Mouse (Mus musculus): ENCODE data around the gene Gm37240. TPM values are rescaled to one million over a fixed set of nuclear protein-coding genes. Genes with fewer than 3 reads are reported as not detected.
A peak's percentile ranks its signal among the peaks of the same experiment; 100 is the strongest.
"Not testable (repeated sequence)": the region's sequence is repeated elsewhere in the genome, so short reads cannot be mapped to it uniquely, and the experiment has no call there.

The Gm37240 gene
- total RNA-seq (2021), result 10 to 100 TPM; 38.8 to 39.2 TPM

DNA sequence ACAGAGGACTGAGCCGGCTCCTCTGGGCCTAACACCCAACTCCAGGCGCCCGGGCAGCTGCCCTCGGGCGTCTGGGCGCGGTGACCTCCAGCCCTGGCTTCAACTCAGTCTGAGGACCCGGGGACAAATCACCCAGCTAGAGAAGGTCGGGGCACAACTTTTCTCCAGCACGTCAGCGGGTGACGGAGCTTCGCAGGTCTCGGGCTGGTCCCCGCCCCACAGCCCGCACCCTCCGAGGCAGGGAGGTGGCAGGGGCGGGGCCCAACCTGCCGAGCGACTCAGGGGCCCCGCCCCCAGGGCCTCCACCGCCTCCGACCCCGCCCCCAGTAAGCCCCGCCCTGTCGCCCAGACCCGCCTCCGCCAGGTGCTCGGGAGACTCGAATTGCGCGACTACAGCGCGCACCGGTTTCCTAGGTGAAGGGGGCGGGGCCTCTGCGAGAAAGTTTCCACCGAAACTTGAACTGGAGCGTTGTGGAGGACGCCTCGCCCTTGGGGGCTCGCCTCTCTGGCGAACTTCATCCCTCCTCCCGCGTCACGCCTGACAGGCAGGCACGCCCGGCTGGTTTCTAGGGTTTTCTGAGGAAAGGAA is at the start of gene Gm37240, which contains the start of gene Glt28d2:
Gene Gm37240, minus strand, starts transcription at position 280 of the 589 bp plus-strand sequence.
Gene Glt28d2, minus strand, starts transcription at position 278 of the 589 bp plus-strand sequence.
- DNase-seq (ENCODE audit: low spot score), result peak; percentile 69
- intact Hi-C loops (cut with DNase I), result no loop called here

DNA sequence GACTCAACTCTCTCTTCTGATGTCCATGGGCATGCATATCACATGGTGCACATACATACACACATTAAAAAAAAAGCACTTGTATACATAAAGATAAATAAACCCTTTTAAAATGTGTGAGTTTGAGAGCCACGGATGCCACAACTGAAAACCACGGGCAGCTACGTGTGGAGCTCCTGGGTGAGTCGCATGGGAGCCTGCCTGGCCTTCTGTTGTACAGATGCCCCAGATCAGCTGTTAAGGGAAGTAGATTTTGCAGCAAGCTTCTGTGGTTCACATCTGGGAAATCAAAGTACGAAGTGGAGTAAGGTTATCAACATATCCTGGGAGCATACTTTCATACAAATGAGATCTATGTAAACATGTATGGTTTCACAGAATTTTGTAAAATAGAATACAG is 46.3 kb upstream of the Gm37240 start:
- intact Hi-C loops (cut with DNase I), result no loop called here
- DNase-seq (ENCODE audit: low spot score), result no peak

DNA sequence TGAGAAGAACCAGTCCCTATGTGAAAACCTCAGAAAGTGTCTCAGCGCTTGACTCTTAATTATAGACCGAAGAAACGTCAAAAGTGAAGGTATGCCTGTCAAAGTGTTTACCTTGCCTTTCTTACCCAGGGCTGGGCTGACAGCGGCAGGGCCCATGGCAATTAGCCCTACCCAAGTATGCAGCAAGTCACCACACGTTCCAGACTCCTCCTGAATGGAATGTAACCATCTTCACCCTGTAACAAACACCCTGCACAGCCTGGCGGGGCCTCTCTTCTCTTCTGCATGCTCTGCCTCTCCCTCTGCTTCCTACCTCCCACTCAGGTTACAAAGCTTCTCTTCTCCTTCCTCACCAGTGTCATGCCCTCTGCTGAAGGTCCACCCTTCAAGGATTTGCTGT is 44.5 kb upstream of the Gm37240 start:
- no peak for DNase-seq (ENCODE audit: low spot score)
- intact Hi-C loops (cut with DNase I), result no loop called here

DNA sequence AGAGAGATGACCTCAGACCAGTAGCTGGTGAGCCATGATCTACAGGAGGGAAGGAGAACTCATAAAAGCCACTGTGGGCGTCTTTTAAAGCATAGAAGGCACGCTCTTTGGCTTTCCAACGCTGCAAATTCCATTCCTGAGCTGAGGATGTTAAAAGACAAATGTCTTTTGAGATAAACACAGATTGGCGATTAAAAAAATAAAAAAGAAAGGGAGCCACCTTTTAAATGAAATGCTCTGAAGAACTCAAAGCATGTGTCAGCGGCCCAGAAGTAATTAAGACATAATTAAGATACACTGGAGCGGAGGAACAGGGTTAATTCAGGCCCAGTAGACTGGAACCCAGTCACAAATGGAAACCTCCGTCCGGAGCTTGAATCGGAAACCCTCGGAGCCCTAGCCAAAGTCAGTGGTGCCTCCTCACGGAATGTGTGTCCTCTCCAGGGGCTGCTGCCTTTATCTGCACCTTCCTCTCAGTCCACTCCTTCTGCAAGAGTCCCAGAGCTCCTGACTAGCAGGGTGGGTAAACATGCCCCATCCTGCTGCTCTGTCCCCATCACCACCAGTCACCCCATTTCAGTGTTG is 43.4 kb upstream of the Gm37240 start:
- DNase-seq (ENCODE audit: low spot score), result no peak
- intact Hi-C loops (cut with DNase I), result no loop called here

DNA sequence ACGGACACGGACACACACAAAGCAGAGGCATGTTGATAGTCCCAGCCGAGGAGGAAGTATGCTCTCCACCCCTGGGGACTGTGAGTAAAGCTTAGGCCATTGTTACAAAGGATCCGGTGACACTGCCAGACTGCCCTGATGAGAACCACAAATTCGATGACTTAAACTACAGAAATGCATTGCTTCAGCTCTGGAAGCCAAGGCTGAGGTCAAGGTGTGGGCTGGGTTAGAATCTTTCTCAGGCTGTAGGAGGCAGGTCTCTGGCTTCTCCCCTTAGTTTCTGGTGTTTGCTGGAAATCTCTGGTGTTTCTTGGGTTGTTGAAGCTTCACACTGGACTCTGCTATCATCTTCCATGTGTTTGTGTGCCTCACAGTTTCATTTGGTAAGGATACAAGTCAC is 42.4 kb upstream of the Gm37240 start:
- intact Hi-C loops (cut with DNase I), result loop anchor here (5.0 kb wide), 2 partner anchors 43 to 183 kb away; partner anchors contain the start of gene Sh3d19

DNA sequence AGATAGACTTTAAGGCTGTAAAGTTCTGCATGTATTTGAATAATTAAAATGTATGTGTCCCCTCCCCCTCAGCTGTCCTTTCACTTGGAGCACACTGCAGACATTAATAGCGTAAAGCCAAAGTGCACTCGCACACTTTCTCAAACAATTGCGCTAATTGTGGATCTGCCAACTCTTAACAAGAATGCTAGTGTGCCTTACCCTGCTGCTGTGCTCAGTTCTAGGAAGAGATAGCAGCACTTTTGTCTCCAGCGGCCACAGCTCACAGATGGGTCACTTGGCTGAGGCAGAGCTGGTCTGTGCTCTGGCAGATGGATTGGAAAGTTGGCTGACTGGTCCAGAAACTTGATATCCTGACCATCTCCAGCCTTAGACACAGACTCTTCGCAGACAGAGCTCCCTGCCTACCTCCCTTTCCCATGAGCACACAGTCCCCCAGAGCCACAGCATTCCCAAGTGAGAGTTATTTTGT is 40.9 kb upstream of the Gm37240 start:
- intact Hi-C loops (cut with DNase I), result loop anchor here (5.0 kb wide), 2 partner anchors 44 to 184 kb away; partner anchors contain the start of gene Sh3d19
- DNase-seq (ENCODE audit: low spot score), result no peak

More for the DNA sequence above, 42.4 kb upstream of the Gm37240 start:
- no peak for DNase-seq (ENCODE audit: low spot score)

- no peak for DNase-seq (ENCODE audit: low spot score)
- intact Hi-C loops (cut with DNase I), result loop anchor here (5.0 kb wide), 2 partner anchors 45 to 185 kb away; partner anchors contain the start of gene Sh3d19
These were observed 40.0 kb upstream of the Gm37240 start for GRCm38 (mm10) chr3:85927296-85927695.

- DNase-seq (ENCODE audit: low spot score), result peak; percentile 18
- intact Hi-C loops (cut with DNase I), result loop anchor here (2.0 to 5.0 kb wide), 3 partner anchors 208 to 1002 kb away; no protein-coding TSS in a partner anchor
These were observed 36.9 kb upstream of the Gm37240 start for GRCm38 (mm10) chr3:85923954-85924945.

- intact Hi-C loops (cut with DNase I), result loop anchor here (5.0 kb wide), 2 partner anchors 209 to 1001 kb away; no protein-coding TSS in a partner anchor
- DNase-seq (ENCODE audit: low spot score), result no peak
These were observed 36.0 kb upstream of the Gm37240 start for GRCm38 (mm10) chr3:85923343-85923742.

DNA sequence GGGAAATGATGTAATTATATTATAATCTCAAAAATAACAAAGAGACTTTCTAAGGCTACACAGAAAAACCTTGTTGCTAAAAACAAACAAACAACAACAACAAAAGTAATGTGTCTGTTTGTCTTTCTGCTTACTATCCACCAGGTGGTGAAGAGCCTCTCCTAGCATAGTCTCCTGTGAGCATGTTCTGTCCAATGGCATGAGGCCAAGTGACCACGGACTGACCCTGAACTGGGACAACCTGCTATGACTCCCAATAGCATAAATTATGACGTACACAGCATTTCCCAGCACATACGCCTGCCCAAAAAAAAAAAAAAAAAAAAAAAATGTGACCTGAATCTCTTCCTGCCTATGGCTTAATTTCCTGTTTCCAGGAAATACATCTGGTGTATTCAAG is 35.0 kb upstream of the Gm37240 start:
- intact Hi-C loops (cut with DNase I), result loop anchor here (5.0 kb wide), 2 partner anchors 210 to 1000 kb away; no protein-coding TSS in a partner anchor
- no peak for DNase-seq (ENCODE audit: low spot score)

- intact Hi-C loops (cut with DNase I), result loop anchor here (5.0 kb wide), 2 partner anchors 212 to 998 kb away; no protein-coding TSS in a partner anchor
These were observed 33.4 kb upstream of the Gm37240 start for GRCm38 (mm10) chr3:85920671-85921070.

GRCm38 (mm10) chr3:85917600-85917999 is 30.3 kb upstream of the Gm37240 start:
- intact Hi-C loops (cut with DNase I), result loop anchor here (2.0 kb wide), 1 partner anchor 29 kb away; no protein-coding TSS in a partner anchor
- no peak for DNase-seq (ENCODE audit: low spot score)

More at GRCm38 (mm10) chr3:85920671-85921070, 33.4 kb upstream of the Gm37240 start:
- DNase-seq (ENCODE audit: low spot score), result not testable (repeated sequence)

DNA sequence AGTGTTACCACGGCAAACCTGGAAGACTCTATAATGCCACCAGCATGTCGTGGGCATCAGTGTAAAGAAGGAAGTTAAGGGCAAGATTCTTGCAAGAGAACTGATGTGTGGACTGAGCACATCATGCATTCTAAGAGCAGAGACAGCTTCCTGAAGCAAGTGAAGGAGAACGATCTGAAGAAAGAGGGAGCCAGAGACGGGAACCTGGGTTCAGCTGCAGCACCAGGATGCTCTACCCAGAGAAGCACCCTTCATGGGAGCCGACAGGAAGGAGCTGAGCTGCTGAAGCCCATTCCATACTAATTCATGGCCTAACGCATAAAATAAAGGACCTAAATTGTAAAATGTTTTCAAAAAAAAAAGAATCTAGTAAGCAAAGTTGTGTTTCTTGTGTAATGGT is 27.5 kb upstream of the Gm37240 start:
- no peak for DNase-seq (ENCODE audit: low spot score)
- intact Hi-C loops (cut with DNase I), result no loop called here

DNA sequence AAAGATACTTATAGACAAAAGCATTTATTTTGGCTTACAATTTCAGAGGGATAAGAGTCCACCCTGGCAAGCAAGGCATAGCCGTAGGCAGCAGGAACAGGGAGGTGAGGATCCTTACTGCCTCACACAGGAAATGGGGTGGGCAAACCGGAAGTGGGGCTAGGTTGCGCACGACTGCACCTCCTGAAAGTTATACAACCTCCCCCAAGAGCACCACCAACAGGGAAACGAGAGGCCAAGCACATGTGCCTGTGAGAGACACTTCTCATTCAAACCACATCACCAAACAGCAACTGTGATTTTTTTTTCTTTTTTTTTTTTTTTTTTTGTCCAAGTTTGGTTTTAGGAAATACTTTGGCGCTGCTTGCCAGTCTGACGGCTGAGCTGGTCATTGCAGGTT is 19.8 kb upstream of the Gm37240 start:
- no peak for DNase-seq (ENCODE audit: low spot score)
- intact Hi-C loops (cut with DNase I), result no loop called here

DNA sequence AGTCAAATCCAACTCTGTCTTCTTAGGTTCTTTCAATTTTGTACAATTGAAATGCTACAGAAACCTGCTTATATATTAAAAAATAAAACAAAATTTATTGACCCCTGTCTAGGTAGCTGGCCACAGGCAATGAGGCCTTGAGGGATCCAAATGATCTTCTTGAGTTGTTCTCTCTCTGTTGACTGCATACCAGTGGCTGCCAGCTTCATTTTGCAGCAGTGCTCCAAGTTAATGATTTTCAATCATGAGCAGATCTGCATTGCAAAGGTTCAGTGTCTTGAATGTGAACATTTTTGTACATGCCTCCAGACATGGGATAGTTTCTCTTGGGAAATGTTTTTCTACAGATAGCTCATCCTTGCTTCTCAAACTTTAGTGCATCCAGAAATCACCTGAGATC is 17.1 kb upstream of the Gm37240 start:
- DNase-seq (ENCODE audit: low spot score), result no peak
- intact Hi-C loops (cut with DNase I), result no loop called here

DNA sequence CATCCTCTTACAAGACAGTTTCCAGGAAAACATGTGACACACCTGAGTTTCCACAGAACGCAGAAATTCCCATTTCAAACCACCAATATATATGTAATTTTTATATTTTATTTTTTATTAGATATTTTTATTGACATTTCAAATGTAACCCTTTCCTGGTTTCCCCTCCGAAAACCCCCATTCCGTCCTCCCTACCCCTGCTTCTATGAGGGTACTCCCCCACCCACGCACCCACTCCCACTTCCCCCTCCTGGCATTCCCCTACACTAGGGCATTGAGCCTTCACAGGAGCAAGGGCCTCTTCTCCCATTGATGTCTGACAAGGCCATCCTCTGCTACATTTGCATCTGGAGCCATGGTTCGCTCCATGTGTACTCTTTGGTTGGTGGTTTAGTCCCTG is 7.7 kb upstream of the Gm37240 start:
- no peak for DNase-seq (ENCODE audit: low spot score)
- intact Hi-C loops (cut with DNase I), result no loop called here

- intact Hi-C loops (cut with DNase I), result no loop called here
- DNase-seq (ENCODE audit: low spot score), result no peak
These were observed 4.3 kb upstream of the Gm37240 start for GRCm38 (mm10) chr3:85891571-85891970.

DNA sequence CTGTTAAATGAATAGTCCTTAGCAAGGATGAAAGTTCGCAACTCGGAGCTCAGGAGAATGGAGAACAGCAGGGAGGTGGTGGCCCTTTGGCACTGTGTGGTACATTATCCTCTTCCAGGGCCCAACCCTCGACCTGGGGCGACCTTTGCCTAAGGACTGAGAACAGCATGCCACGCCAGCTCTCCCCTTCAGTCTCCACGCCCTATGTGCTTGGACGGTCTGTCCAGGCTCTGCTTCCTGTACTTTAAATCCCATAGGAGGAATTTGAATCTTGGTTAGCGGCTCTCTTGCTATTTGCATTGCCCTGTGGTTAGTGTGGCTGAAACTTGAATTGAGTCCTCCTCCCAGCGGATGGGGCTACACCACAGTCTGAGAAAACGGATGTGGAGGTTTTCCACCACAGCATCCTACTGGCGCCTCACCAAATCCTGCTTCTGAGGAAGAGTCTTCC is 928 bp upstream of the Gm37240 start:
- DNase-seq (ENCODE audit: low spot score), result peak; percentile 54

DNA sequence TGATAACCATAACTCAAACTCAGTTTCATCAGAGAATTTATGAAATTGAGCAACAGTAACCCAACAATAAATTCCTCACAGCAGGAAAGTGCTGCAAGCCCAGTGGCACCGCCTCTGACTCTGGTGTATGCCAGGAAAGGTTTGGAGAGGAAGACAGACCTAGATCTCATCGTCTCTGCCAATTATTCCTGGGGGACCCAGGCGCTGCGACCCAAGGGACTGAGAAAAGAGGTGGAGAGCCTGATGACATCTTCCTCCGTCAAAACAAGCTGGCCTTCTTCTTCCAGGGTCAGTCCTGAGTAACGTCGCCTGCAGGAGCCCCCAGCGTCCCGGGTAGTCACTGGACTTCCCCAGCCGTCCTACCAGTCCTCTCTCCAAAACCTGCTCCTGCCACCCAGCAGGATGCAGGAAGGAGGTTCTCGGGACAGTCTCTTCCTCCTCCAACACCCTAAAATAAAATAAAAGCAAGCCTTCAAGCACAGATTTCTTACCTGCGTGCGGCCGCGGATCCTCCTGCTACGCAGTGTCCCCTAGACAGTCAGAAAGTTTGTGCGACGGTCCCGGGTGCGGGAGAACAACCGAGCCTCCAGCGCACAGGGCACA is 581 bp downstream of the Gm37240 start:
- intact Hi-C loops (cut with DNase I), result no loop called here
- peak; percentile 20 for DNase-seq (ENCODE audit: low spot score)

More for the DNA sequence above, 928 bp upstream of the Gm37240 start:
- intact Hi-C loops (cut with DNase I), result loop anchor here (2.0 kb wide), 1 partner anchor 29 kb away; no protein-coding TSS in a partner anchor
